Comparison of ENCODE assay signal across 15 mouse cellular contexts in genomic region chr2:11044727-11045274, GRCm38 (mm10).
"Had no signal": no experiment of that assay in that cellular context is flagged by ENCODE, and none has a peak within 500 bp of the region (broad histone marks: within the 10 kb centered on the region; RNA-seq: fewer than 3 reads in every experiment).

No protein-coding gene starts in this region.

- H3K9me3 ChIP-seq: liver, embryonic 13.5 days; lung, embryonic 15.5 days; midbrain, embryonic 12.5 days had no signal

- H3K9ac ChIP-seq: limb, embryonic 12.5 days; liver, embryonic 13.5 days; liver, postnatal 0 days; lung, embryonic 15.5 days; midbrain, embryonic 12.5 days; neural tube, embryonic 13.5 days had no signal

- DNase-seq: kidney, adult 2 months; kidney, postnatal 36 days; layer of hippocampus, adult 9-11 months; layer of hippocampus, postnatal 36 days; liver; liver, embryonic 13.5 days; liver, postnatal 0 days; right cerebral cortex, adult 18-20 months; right cerebral cortex, postnatal 25 days; thymus, postnatal 4 days had no signal

- H3K4me2 ChIP-seq: limb, embryonic 12.5 days; liver, embryonic 13.5 days; lung, embryonic 15.5 days; midbrain, embryonic 12.5 days; neural tube, embryonic 13.5 days had no signal

- H3K27me3 ChIP-seq: limb, embryonic 12.5 days; liver, embryonic 13.5 days; lung, embryonic 15.5 days; midbrain, embryonic 12.5 days; neural tube, embryonic 13.5 days had no signal

- H3K4me1 ChIP-seq: limb, embryonic 12.5 days; liver, embryonic 13.5 days; lung, embryonic 15.5 days; midbrain, embryonic 12.5 days; neural tube, embryonic 13.5 days had no signal

- H3K27ac ChIP-seq: limb, embryonic 12.5 days; liver, embryonic 13.5 days; lung, embryonic 15.5 days; midbrain, embryonic 12.5 days; neural tube, embryonic 13.5 days had no signal

- ATAC-seq: liver, postnatal 0 days; midbrain, embryonic 16.5 days had no signal

- H3K36me3 ChIP-seq: limb, embryonic 12.5 days; liver, embryonic 13.5 days; lung, embryonic 15.5 days; midbrain, embryonic 12.5 days; neural tube, embryonic 13.5 days had no signal

- H3K4me3 ChIP-seq: limb, embryonic 12.5 days; liver, embryonic 13.5 days; lung, embryonic 15.5 days; midbrain, embryonic 12.5 days; neural tube, embryonic 13.5 days had no signal
